Comparison of ENCODE assay signal across 8 mouse cellular contexts in genomic region chr8:11999736-12000458, GRCm38 (mm10).
DNase-seq lines count a peak whose midpoint lies in the region; ATAC-seq and TF ChIP-seq lines count a peak whose summit lies in the region.

No protein-coding gene starts in this region.

- no peak for TF ChIP-seq POLR2A in bone marrow macrophage, adult 2 months (IDR thresholded peaks at IDR 0.05; ENCODE audit: borderline replicate concordance, low read depth, low read length)

- ATAC-seq in intestine, embryonic 14.5 days (replicated peaks; ENCODE audit: low FRiP score, low TSS enrichment, low read depth) = no peak
- no peak for ATAC-seq in intestine, embryonic 15.5 days
- peak; percentile 75 for ATAC-seq in forebrain, embryonic 13.5 days
- ATAC-seq in kidney, embryonic 15.5 days (replicated peaks; ENCODE audit: low FRiP score) = 0 out of 2 replicates have a peak, but pooled peaks have one; percentile 22
- ATAC-seq in limb, embryonic 11.5 days (ENCODE audit: insufficient number of reproducible peaks, low FRiP score, low TSS enrichment, low read depth) = no peak
- ATAC-seq in monocyte, adult 5-6 weeks (replicated peaks; ENCODE audit: insufficient number of reproducible peaks, low FRiP score, low TSS enrichment, poor library complexity, severe bottlenecking) = no peak

- no peaks in the 10 kb centered on the region for H3K4me1 ChIP-seq in intestine, embryonic 14.5 days (replicated peaks; ENCODE audit: control insufficient read depth, insufficient read depth, low read length)
- no peaks in the 10 kb centered on the region for H3K4me1 ChIP-seq in intestine, embryonic 15.5 days (replicated peaks)
- H3K4me1 ChIP-seq in bone marrow macrophage, adult 2 months (ENCODE audit: control insufficient read depth, insufficient read depth, low read length) = no peaks in the 10 kb centered on the region
- H3K4me1 ChIP-seq in forebrain, embryonic 13.5 days = peaks cover 51% of the 10 kb centered on the region
- peaks cover 3% of the 10 kb centered on the region; the same call in 1 of the 2 replicates for H3K4me1 ChIP-seq in kidney, embryonic 15.5 days
- H3K4me1 ChIP-seq in limb, embryonic 11.5 days (ENCODE audit: control insufficient read depth, insufficient read depth, low read length) = no peaks in the 10 kb centered on the region

- peak; percentile 80 for DNase-seq in intestine, embryonic 14.5 days (ENCODE audit: low spot score)
- peak; percentile 78 for DNase-seq in limb, embryonic 11.5 days (ENCODE audit: low spot score)
- DNase-seq in ovary, adult 18-20 months (ENCODE audit: low spot score) = peak; percentile 9

- peak; percentile 53 for TF ChIP-seq CTCF in bone marrow macrophage, adult 2 months (IDR thresholded peaks at IDR 0.05; ENCODE audit: low read depth, low read length)

- H3K9ac ChIP-seq in intestine, embryonic 14.5 days (ENCODE audit: low read length) = no peak overlapping the region
- H3K9ac ChIP-seq in intestine, embryonic 15.5 days = no peak overlapping the region
- no peak overlapping the region for H3K9ac ChIP-seq in forebrain, embryonic 13.5 days
- H3K9ac ChIP-seq in kidney, embryonic 15.5 days = no peak overlapping the region
- no peak overlapping the region for H3K9ac ChIP-seq in limb, embryonic 11.5 days (ENCODE audit: low read length)

- H3K9me3 ChIP-seq in intestine, embryonic 14.5 days (ENCODE audit: control insufficient read depth, low read length) = no peaks in the 10 kb centered on the region
- H3K9me3 ChIP-seq in intestine, embryonic 15.5 days = no peaks in the 10 kb centered on the region
- H3K9me3 ChIP-seq in forebrain, embryonic 13.5 days (replicated peaks) = no peaks in the 10 kb centered on the region
- H3K9me3 ChIP-seq in kidney, embryonic 15.5 days (replicated peaks) = no peaks in the 10 kb centered on the region
- no peaks in the 10 kb centered on the region for H3K9me3 ChIP-seq in limb, embryonic 11.5 days (ENCODE audit: control insufficient read depth, low read length)

- 35% methylated on average over 23 of the region's 23 CpGs for WGBS in intestine, embryonic 14.5 days
- 36% methylated on average over 23 of the region's 23 CpGs for WGBS in intestine, embryonic 15.5 days
- 21% methylated on average over 23 of the region's 23 CpGs for WGBS in forebrain, embryonic 13.5 days
- WGBS in kidney, embryonic 15.5 days = 34% methylated on average over 23 of the region's 23 CpGs
- WGBS in limb, embryonic 11.5 days = 33% methylated on average over 23 of the region's 23 CpGs

- no peak overlapping the region for H3K4me2 ChIP-seq in intestine, embryonic 14.5 days (ENCODE audit: low read length)
- H3K4me2 ChIP-seq in intestine, embryonic 15.5 days (replicated peaks) = no peak overlapping the region
- H3K4me2 ChIP-seq in forebrain, embryonic 13.5 days = 0 out of 2 replicates have a peak overlapping the region, but pooled peaks have one; percentile 10
- H3K4me2 ChIP-seq in kidney, embryonic 15.5 days = no peak overlapping the region
- H3K4me2 ChIP-seq in limb, embryonic 11.5 days (ENCODE audit: low read depth, severe bottlenecking) = no peak overlapping the region

- peaks cover 23% of the 10 kb centered on the region for H3K27me3 ChIP-seq in intestine, embryonic 14.5 days (replicated peaks; ENCODE audit: control insufficient read depth, insufficient read depth, low read length)
- peaks cover 9% of the 10 kb centered on the region for H3K27me3 ChIP-seq in intestine, embryonic 15.5 days (replicated peaks)
- peaks cover 50% of the 10 kb centered on the region for H3K27me3 ChIP-seq in forebrain, embryonic 13.5 days
- H3K27me3 ChIP-seq in kidney, embryonic 15.5 days = peaks cover 62% of the 10 kb centered on the region
- peaks cover 18% of the 10 kb centered on the region for H3K27me3 ChIP-seq in limb, embryonic 11.5 days (ENCODE audit: control insufficient read depth, insufficient read depth, low read length)

- no peaks in the 10 kb centered on the region for H3K36me3 ChIP-seq in intestine, embryonic 14.5 days (ENCODE audit: control insufficient read depth, insufficient read depth, low read length)
- H3K36me3 ChIP-seq in intestine, embryonic 15.5 days = no peaks in the 10 kb centered on the region
- H3K36me3 ChIP-seq in forebrain, embryonic 13.5 days (ENCODE audit: poor library complexity, severe bottlenecking) = no peaks in the 10 kb centered on the region
- no peaks in the 10 kb centered on the region for H3K36me3 ChIP-seq in kidney, embryonic 15.5 days
- no peaks in the 10 kb centered on the region for H3K36me3 ChIP-seq in limb, embryonic 11.5 days (ENCODE audit: control insufficient read depth, insufficient read depth, low read length)

- no peak overlapping the region for H3K4me3 ChIP-seq in intestine, embryonic 14.5 days (ENCODE audit: low read depth, low read length)
- H3K4me3 ChIP-seq in intestine, embryonic 15.5 days (replicated peaks) = no peak overlapping the region
- no peak overlapping the region for H3K4me3 ChIP-seq in bone marrow macrophage, adult 2 months (ENCODE audit: insufficient read depth, low read length)
- H3K4me3 ChIP-seq in forebrain, embryonic 13.5 days = no peak overlapping the region
- H3K4me3 ChIP-seq in kidney, embryonic 15.5 days (replicated peaks) = no peak overlapping the region
- H3K4me3 ChIP-seq in limb, embryonic 11.5 days (ENCODE audit: low read depth, low read length) = no peak overlapping the region

- H3K27ac ChIP-seq in intestine, embryonic 14.5 days (ENCODE audit: low read depth) = no peak overlapping the region
- no peak overlapping the region for H3K27ac ChIP-seq in intestine, embryonic 15.5 days
- H3K27ac ChIP-seq in bone marrow macrophage, adult 2 months (ENCODE audit: insufficient read depth, low read depth, low read length) = no peak overlapping the region
- H3K27ac ChIP-seq in forebrain, embryonic 13.5 days = 0 out of 2 replicates have a peak overlapping the region, but pooled peaks have one; percentile 52
- H3K27ac ChIP-seq in kidney, embryonic 15.5 days = no peak overlapping the region
- H3K27ac ChIP-seq in limb, embryonic 11.5 days (replicated peaks; ENCODE audit: low read depth, low read length) = no peak overlapping the region

Comparison
In these comparisons a context has a peak if more than half of its experiments do, and no peak if none do; other contexts are left out.
1. ATAC-seq: peak in forebrain, embryonic 13.5 days (single experiment) and kidney, embryonic 15.5 days (single experiment); none in intestine, embryonic 14.5 days (single experiment), intestine, embryonic 15.5 days (single experiment), limb, embryonic 11.5 days (single experiment) and monocyte, adult 5-6 weeks (single experiment).
2. DNase-seq: peak in every context shown above with its lines; median percentile 80 in intestine, embryonic 14.5 days; 78 in limb, embryonic 11.5 days; 9 in ovary, adult 18-20 months.